Mouse (Mus musculus) liver, embryonic 14.5 days (tissue): ENCODE measurements around the gene Parvg.

Experiments used
- CTCF ChIP-seq: IDR thresholded peaks from 2 replicates; pipeline ENCODE4 v1.5.1; 2016; ENCODE audit warnings: antibody characterized with exemption, low read depth, control low read depth
- EP300 ChIP-seq: IDR thresholded peaks from 2 replicates; pipeline ENCODE4 v1.6.1; 2016; ENCODE audit warnings: antibody characterized with exemption, low read depth

- no peak for TF ChIP-seq CTCF
- no peak for TF ChIP-seq EP300
Measured at GRCm38 (mm10) chr15:84384066-84384465, 60.2 kb downstream of the Parvg start.
